Mouse (Mus musculus) ovary, adult 18-20 months (tissue): ENCODE results near the gene Wfdc15b.
"Not testable (repeated sequence)": the region's sequence is repeated elsewhere in the genome, so short reads cannot be mapped to it uniquely, and the experiment has no call there.

Source experiments
- DNase-seq: peaks from one replicate; pipeline ENCODE4 v3.0.0; 2022; ENCODE audit warnings: low spot score, mixed read lengths

Gene Wfdc15b

GRCm38 (mm10) chr2:164221522-164221921, at the start of gene Wfdc15b:
TSS of gene Wfdc15b (minus strand) at chr2:164221660.
- DNase-seq: no peak

- not testable (repeated sequence) for DNase-seq
Measured at GRCm38 (mm10) chr2:164256540-164256939, 35.1 kb upstream of the Wfdc15b start, which contains the start of gene Svs3b. TSS of gene Svs3b (minus strand) at chr2:164256640.

DNA sequence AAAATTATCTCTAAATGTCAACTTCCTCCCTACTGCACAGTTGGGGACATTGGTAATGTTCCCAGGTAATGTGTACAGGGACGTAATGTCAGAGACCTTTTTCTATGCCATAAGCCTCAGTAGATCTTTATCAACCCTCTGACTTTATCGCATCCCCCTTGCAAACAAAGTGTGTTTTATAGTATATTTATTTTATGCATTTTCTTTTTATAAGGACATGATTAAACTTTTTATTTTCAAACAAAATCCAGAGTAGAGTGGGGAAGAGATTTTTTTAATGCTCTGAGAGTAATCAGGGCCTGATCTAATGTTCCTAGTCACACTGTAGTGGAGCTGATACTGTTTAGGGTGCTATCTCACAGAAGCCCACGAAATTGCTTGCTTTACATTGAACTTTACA, 16.9 kb upstream of the Wfdc15b start, which contains the start of gene Svs2:
Svs2 (minus strand) TSS at position 101 of the 400 bp plus-strand sequence.
- no peak for DNase-seq

DNA sequence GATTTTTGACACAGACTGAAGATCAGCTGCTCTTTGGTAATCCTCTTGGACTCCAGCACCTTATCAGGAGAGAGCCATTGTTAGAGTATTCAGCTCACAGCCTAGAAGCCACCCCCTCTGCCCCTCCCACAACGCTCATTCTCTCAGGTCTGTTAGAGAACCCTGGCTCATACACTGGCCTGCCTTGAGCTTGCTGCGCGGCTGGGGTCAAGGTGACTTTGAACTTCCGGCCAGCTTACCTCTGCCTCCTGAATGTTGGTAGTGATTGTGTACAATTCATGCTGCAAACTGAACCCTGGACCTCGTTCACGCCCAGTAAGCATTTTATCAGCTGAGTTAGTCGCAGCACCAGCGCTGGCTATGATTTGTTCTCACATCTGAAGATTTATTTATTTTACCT, 11.2 kb upstream of the Wfdc15b start:
- no peak for DNase-seq

DNA sequence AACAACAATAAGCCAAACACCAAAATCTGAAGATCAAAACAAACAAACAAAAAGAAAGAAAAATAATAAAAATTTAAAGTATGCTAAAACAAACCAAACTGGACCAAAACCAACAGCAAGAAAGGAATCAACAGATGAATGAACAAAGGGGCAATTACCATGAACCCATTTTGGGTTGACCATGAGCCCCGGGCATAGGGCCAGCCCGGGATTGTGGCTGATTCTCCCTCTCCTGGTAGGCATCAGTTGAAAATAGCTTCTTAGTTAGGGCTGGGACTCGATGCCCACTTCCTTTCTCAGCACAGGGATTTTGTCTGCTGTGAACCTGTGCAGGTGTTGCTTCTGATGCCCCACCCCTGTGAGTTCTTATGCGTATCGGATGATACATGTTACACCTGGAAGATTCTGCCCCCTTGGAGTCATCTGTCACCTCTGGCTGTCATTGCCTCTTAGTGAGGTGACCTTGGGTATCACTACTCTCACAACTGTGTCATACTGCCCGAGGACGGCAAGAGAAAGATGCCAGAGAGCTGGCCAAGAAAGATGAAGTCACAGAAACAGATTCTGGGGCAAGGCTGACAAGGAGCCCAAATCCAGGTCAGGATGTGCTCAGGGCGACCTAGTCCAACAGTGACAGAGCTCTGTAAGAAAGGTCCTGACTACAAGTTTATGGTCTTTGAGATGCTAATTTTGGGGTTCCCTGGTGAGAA, 7.1 kb upstream of the Wfdc15b start:
- DNase-seq: no peak

- no peak for DNase-seq
Measured at GRCm38 (mm10) chr2:164219295-164219694, 2.2 kb downstream of the Wfdc15b start.

DNA sequence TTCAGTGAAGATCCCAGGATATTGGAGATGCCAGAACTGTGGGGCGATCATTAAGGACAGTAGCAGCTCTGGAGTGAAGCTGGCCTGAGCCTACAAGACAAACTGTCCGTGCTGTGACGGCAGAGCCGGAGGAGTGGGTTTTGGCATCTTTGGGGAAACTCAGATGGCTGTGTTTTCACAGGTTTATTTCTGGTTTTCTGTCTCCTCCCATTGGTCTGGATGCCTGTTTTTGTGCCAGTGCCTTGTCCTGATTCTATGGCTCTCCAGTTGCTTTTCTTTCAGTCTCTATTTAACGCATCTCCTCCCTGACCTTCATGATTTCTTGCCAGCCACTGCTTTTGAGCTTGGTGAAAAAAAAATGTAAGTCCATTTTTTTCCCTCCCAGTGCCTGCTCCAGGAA, 8.7 kb downstream of the Wfdc15b start:
- DNase-seq: no peak

GRCm38 (mm10) chr2:164210892-164211291, 10.6 kb downstream of the Wfdc15b start:
- no peak for DNase-seq

DNA sequence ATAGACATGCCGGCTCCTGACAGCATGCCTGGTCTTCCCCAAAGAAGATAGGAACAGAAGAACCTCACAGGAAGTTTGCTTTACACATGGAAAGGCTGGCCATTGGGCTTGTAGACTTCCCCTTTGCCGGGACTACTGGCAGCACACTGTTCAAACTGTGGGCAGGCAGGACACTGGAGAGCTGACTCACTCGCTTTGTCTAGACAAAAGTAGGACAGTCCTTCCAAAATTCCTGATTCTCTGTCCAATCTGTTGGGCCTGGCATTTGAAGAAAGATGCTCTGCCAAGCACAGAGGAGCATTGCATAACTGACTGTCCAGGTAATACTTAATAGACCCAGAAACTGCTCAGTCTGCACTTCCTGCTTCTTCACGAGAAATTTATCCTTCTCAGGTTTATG, 14.8 kb downstream of the Wfdc15b start:
- no peak for DNase-seq

- DNase-seq: not testable (repeated sequence)
Measured at GRCm38 (mm10) chr2:164206011-164206410, 15.4 kb downstream of the Wfdc15b start.

DNA sequence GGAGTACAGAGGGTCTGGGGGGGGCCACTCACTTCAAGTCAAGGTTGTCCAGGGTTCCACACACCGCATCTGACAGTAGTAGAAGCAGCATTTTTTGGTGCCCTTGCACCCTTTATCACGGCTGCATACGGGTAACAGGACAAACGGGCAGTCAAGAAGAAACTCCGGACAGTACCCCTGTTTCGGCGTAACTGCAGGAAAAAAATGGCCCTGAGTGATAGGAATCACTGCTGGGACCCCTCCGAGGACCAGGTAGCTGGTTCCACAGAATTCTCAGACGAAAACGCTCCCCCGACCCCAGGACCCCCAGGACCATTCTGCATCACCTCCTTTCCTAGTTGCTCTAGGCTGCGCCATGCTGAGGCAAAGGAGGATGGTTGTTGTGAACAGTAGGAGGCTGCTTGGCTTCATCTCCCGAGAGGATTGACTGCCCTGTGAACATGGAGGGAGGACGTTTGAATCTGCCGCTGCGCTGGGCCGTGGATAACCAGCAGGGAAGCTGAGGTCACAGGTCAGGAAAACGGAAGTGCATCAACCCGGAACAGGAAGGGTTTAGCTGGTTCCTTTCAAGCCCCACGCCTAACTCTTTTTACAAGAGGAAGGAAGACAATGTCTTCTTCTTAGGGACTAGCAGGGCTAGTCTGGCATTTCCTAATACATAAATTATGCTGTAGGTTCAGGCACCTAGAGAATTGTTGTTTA, 21.7 kb downstream of the Wfdc15b start, which contains the start of gene Wfdc15a:
Wfdc15a (minus strand) TSS at position 505 of the 702 bp plus-strand sequence.
- no peak for DNase-seq

- DNase-seq: no peak
Measured at GRCm38 (mm10) chr2:164196700-164196990, 24.8 kb downstream of the Wfdc15b start.

DNA sequence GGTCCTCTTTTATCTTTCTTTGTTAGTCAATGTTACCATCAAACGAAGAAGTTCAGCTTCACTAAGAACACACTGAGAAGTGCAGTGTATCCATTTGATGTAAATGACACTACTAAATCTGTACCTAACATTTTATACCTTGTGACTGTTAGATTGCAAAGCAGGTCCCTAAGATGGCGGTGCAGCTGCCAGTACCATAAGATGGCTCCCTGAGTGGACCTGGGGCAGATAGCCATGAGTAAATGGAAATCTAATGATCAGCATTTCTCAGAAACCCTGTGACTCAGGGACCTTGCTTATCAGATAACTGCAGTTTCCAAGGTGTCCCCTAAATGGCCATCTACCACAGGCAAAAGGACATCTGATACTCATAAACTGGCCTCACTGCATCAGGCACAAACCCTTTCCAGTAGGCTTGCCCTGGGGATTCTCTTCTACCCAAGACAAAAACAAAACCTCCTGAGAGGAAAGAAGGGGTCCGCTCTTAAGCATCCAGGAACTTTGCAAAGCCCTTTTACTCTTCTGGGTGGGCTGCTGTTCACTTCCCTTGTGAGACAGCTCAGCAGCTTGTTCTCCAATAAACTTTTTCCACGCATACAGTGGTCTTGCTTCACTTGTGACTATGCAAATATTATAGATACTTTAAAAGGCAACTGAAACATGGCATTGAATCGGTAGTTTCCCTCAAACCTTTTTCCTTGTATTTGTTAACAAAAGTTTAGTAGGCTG, 25.3 kb downstream of the Wfdc15b start:
- DNase-seq: no peak

GRCm38 (mm10) chr2:164194959-164195630, 26.4 kb downstream of the Wfdc15b start:
- DNase-seq: no peak

DNA sequence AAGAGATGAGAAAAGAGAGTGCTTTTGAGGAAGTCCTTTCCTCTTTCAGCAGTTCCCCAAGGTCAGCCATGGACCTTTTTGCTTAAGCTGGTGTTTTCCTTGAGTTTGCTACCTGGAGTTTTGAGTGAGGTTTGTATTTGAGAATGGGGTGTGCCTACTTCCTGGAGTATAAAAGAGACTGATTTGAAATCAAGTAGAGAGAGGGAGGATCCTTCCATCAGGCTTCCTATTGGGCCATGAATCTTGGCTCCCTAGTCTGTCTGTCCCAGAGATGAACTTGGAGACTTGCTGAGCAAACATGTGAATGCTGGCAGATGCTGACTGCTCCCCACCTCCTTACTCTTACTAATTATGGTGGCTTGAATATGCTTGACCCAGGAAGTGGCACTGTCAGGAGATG, 29.2 kb downstream of the Wfdc15b start:
- no peak for DNase-seq

DNA sequence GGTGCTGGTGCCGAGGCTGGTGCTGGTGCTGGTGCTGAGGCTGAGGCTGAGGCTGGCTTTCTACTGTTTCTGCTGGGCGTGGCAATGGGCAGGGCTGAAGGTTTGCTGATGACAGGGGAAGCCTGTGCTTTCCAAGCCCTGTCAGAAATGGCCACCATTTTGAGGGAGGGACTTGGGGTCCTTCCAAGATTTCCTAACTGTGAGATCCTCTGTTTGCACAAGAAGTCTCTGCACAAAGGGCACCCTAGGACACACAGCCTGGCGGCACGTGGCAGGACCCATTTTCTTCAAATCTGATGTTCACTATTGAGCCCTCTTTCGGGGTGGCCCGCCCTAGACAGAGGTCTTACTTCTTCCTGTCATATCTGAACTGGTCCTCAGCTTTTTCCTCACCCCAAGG, 30.9 kb downstream of the Wfdc15b start, which contains the start of gene Wfdc12:
Wfdc12 (minus strand) TSS at position 33 of the 400 bp plus-strand sequence.
- no peak for DNase-seq

DNA sequence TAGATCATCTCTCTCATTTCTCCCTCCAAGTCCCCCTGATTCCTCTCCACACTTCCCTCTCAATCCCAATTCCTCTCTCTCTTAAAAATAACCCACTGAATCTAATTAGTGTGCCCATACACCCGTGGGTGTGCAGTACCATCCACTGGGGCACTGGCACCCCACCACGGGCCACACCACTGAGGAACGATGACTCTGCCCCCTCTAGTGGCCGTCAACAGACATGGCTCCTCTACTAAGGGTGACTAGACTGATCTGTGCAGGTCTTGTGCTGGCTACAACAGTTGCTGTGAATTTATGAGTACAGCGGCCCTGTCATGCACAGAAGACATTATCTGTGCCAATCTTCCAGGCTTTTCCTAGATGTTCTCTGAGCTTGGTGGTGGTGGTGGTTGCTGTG, 32.7 kb downstream of the Wfdc15b start:
- DNase-seq: no peak

DNA sequence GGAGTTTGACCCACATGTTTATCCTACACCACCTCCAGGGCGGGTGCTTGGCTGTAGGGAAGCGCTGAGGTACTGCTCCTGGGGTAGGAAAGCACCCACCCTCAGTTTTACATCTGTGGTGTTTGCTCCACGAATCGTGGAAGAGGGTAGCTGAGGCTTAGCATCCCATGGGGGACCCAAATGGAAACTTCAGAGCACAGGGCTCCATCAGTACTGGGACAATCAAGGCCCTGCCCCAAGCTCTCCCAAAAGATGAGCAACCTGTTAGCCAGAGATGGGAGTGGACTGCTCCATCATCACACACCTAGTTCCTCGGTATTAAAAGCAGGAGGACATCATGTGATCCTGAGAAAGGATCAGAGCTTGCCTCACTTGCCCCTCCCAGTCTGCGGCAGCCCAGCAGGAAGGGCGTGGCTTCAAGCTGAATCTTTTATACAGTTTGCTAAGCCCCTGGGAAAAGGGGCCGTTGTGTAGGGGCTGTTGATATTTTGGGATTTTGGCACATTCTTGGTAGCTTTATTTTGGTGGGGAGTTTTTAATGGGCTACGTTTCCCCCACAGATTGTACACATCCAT, 37.2 kb downstream of the Wfdc15b start:
- no peak for DNase-seq

DNA sequence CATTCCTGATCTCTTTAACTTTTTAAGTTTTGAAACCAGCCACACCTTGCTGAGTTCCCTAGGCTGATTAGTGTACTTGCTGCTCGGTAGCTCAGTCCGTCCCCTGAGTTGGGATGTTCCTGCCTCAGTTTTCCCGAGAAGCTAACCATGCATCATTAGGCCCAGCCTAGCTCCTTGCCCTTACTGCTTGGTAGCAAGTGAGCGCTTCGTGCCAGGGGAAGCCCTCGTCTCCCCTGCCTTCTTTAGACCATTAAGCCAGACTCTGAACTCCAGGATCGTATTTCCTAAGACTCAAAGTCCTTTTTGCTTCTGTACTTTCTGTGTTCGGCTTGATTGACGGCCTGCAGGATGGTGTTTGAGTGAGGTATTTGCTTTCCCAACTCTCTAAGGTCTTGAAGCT, 38.1 kb downstream of the Wfdc15b start:
- no peak for DNase-seq

DNA sequence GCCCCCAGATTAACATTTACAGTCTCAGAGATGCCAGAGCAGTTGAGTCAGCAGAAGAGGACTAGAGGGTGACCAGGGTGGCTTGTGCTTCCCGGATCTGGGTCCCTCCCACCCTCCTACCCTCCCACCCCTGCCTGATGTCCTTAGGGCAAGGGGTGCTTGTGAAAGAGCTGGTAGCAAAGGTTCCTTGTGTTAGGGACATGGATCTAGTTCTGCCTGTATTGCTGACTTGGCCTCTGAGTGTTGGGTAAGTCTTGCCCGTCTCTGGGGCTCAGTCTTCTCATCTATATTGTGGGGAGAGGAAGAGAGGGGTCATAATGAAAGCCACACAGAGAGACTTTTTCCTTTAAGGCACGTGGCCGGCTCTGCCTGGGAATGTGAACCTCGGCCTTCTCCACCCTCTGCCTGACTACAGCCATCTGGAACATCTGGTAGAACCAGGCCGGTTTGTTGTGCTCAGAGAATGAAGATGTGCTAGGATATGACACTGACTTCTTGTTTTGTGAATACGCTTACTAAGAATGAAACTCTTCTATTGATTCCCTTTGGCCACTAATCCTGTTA, 38.7 kb downstream of the Wfdc15b start, which contains the start of gene Wfdc5:
Wfdc5 (minus strand) TSS at position 51 of the 564 bp plus-strand sequence.
- no peak for DNase-seq

- no peak for DNase-seq
Measured at GRCm38 (mm10) chr2:164180770-164181169, 40.7 kb downstream of the Wfdc15b start.
